Mouse (Mus musculus) heart, postnatal 10 days (tissue): ENCODE data around the gene Igfbpl1. TPM values are rescaled to one million over a fixed set of nuclear protein-coding genes. Genes with fewer than 3 reads are reported as not detected.

Experiments
- DNase-seq, 2 experiments: peaks; one replicate each; pipeline ENCODE4 v3.0.0; 2021
- intact Hi-C: fragments of 180-260 bp; cut with DNase I; formaldehyde crosslinking; loops from one replicate; pipeline ENCODE4 v1.15.1; 2025
- total RNA-seq, 2 experiments: library from RNA; stranded (reverse); gene quantifications; 2 replicates each; pipeline ENCODE4 v1.2.3; 2021

Igfbpl1 gene
- total RNA-seq, 2 experiments from 2014 or later, result 2.6 to 3.8 TPM

DNA sequence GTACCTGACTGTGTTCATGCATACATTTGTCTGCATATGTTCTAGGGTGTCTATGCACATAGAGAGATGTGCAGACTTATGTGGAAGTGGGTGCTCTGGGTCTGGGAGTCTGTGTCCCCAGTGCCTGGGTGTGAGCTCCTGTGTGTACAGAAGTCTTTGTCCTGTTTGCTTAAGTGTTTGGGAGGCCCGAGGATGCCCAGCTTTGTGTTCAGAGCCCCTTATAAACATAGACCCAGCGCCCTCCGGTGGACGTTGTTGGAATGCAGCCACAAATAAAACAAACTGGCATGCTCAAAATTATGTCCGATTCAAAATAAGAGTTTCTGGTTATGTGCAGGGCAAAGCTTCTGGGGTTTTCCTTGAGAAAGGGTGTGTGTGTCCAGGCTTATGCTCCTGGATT is 55.1 kb downstream of the Igfbpl1 start:
- DNase-seq, result peak; percentile 46 to 75
- intact Hi-C loops, result loop anchor here (2.0 to 5.0 kb wide), 4 partner anchors 43 to 489 kb away; no protein-coding TSS in a partner anchor

DNA sequence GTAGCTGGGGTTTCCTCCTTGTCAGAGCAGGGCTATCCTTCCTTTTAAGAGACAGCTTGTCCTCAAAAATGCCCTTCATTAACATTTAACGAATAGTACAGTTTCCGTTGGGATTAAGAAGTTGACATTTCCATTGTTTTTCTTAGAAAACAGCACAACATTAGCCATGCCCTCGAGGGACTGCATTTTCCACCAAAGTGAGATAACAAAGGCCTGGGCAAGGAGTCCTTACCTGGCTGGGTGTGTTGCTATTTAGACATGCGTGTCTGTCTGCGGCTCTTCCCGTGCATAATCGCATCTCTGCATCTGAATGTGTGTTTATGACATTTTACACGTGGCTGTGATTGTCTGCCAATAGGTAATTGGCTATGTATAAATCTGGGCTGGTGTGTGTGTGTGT is 55.5 kb downstream of the Igfbpl1 start:
- DNase-seq, result no peak
- intact Hi-C loops, result loop anchor here (2.0 to 5.0 kb wide), 4 partner anchors 42 to 489 kb away; no protein-coding TSS in a partner anchor

DNA sequence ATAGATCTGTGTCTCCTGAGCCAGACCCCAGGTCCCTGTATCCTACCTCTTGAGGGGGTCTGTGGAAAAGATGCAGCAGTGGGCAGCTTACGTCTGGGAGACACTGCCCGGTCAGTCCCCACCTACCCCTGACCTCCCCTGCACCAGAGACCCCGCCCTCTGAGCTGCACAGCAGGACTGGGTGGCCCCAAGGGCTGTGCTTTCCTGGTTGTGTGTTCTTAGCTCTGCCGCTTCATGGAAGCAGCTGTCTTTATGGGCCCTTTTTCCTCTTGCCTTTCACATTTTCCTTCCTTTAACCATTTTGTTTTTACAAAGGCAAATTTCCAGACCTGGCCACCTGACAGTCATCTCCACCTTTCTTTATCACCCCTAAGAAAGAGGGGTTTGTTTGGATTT is 56.1 kb downstream of the Igfbpl1 start:
- no peak for DNase-seq
- intact Hi-C loops, result loop anchor here (2.0 to 5.0 kb wide), 4 partner anchors 42 to 488 kb away; no protein-coding TSS in a partner anchor

DNA sequence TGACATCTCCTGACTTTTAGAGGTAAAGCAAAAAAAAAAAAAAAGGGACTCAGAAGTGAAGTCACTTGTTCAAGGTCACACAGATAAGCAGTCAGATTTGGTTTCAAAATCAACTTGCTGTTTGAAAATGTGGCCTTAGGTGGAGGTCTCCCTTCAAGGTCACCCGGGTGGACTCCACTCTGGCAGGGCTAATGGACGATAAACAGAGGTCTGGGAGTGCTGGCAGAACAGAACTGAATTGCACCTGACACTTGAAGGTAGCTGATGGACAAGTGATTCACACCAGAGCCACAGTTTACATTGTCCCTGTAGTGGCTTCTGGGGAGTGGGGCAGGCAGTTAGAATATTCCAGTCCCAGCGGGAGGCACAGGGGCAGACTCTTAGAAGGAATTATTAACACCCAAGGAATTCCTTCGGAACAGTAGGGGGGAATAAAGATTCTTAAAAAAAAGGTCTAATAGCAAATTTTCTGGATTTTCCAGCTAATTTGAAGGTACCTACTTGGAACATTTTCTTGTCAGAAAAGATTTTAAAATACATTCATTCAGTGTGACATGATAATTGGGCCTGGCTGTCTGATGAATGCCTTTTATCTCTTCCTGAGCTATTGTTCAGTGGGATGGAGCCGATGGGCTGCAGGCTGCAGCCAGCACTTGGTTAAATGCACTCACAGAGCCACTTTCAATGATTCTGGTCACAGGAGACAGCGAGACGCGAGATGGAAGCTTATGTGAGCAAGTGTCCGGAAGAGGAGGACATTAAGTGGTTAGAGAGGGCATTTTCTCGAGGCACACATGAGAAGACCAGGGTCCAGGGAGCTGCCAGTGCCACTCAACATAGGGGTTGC is 56.7 kb downstream of the Igfbpl1 start:
- intact Hi-C loops, result loop anchor here (2.0 to 5.0 kb wide), 4 partner anchors 41 to 488 kb away; no protein-coding TSS in a partner anchor
- no peak for DNase-seq

DNA sequence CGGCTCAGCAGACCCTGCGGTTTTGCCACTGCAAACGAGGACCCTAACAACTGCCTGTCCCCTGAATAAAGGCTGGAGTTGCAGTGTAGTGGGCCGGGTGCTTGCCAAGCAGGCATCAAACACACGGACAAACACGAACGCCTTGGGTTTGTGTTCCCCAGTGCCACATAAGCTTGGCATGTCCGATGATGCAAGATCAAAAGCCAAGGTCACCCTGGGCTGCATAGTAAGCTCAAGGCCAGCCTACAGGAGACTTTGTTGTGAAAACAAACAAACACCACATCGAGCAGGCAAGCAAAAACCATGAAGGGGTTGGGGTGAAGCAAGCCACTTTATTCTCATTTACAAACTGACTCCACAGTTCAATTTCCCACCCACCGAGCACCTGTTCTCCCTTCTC is 57.6 kb downstream of the Igfbpl1 start:
- no peak for DNase-seq
- intact Hi-C loops, result no loop called here

DNA sequence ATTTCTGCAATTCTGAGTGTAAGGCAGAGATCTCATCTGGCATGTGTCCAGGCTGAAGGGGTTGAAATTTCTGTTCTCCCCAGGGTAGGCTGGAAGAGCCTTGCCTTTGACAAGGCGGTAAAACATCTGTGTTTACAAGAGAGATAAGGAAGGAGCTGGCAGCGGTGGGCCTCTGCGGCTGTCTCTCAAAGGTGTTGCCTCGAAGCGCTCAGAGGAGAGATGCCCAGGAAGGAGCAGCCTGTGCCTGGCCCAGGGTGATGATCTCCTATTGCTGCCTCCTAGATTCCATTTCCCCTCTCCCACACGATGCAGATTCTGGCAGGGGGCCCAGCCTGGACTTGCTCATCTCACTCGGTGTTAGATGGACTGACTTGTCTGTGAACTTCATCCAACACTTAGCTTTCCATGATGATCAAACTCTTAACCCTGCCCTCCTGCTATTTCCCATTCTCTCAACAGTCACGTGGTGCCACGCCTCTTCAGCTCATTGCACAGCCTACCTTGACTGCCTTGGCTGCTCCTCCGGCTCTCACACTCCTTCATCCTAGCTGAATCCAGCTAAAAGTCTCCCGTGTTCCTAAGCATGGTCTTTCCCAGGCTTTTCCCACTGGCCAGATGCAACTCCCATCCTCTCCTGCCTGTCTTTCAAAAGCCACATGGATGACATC is 58.7 kb downstream of the Igfbpl1 start:
- peak in 1 of 2 experiments; percentile 59 for DNase-seq

DNA sequence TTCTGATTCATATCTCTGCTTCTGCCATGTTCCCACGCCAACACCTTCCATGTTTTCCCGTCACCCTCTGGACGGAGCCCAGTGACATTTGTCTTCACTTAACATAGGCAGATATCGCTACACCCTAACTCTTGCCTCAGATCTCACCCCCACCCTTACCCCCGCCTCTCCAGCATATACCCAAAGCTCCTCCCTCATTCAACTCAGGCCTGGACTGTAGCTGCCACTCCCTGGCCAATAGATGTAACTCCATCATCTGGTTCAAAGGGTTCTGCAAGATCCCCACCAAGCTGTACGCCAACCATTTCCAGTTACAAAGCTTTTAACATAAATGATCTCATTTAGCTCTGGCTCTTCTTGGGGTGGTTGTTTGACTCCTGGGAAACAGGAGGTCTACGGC is 59.9 kb downstream of the Igfbpl1 start:
- DNase-seq, result no peak
- intact Hi-C loops, result no loop called here

More for the DNA sequence above, 58.7 kb downstream of the Igfbpl1 start:
- intact Hi-C loops, result no loop called here

DNA sequence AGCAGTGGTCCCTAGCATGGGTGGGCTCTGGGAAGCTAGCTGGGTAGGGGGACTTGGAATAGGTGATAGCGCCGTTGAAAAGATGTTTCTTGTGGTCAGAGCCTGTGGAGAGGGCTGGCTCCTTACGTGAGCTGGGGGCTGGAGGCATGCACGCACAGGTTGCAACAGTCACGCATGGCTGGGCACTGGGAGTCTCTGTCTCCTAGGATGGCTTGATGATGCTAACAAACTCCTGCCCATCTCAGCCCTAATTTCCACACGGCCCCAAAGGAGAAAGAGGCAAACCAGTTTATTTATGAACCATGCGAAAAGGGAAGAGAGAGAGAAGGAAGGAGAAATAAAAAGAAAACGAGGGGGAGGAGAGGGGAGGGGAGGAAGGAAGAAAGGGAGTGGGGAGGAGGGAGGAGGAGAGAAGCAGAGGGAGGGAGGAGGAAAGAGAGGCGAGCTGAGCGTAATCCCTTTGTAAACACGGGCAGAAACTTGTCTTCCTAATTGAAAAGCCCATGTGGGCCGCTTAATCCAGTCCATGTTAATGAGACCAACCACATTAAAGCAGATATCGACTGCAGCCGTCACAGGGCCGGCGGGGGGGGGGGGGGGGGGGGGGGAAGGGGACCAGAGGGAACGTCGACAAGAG is 61.0 kb downstream of the Igfbpl1 start:
- intact Hi-C loops, result no loop called here
- DNase-seq, result no peak

DNA sequence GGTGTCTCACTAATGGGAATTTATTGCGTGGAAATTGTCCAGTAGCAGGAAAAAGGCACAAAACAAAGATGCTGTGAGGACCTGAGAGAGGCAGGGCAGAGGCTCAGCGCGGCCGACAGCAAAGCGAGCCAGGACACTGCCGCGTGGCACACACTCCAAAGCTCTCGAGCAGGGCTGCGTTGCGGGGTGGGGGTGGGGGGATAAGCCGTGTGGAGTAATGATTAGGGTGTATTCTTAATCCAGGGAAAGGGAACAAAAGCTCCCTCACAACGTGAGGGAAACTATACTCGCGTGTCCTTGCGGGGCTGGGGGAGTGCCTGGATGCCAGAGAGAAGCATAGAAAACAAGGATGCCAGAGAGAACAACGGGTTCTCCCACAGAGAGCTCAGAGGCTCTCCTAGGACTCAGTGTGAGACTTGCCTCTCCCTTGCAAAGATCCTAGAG is 61.6 kb downstream of the Igfbpl1 start:
- no peak for DNase-seq
- intact Hi-C loops, result no loop called here

DNA sequence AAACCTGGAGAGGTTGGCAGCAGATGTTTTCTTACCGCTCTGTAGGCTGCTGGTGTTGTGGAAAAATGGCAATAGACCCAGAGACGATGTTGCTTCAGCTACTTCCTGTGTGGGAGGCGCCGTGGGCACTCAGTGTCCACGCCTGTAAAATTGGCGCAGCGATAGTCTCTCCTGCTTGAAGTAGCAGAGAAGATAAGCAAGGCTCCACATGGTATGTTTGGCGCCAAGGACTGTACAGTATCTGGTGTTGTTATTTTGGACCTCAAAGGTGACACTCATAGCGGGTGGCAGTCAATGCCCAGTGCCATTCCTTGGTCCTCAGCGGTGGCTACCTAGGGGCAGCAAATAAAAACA is 62.6 kb downstream of the Igfbpl1 start:
- intact Hi-C loops, result no loop called here
- DNase-seq, result peak; percentile 44 to 67

DNA sequence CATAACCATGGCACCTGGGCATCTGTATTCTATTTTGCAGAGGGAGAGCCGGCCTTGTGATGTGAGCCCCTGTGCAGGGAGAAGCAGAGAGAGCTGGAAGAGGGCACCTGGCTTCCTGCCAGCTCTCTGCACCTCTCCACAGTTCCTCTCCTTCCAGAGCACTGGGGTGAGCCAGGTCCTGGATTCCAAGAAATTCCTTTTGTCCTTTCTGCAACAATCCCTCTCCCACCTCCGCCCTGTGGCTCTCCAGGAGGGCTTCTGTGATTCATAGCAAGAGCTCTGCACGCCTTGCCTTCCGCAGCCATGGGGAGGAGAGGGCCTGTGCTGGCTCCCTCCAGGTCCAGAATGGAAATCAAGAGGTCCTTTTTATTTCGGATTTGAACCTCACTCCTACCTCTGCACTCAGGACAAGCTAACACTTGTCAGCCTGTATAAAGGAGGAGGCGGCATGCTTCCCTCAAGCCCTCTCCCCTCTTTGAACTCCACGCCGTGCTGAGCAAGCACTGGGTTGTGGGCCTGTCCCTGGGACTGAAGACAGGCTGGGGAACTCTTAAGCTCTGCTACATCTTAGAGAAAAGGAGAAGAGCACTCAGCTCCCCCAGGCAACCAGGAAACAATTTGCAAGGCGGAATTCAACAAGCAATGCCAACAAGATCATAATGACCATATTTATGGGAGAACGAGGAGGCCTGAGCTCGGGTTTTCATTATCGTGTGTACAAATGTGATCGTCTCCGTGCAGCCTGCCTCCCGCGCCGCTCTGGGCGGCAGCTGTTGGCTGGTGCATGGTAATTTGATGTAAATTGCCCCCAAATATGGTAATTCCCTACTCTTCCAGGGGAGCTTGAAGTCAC is 63.2 kb downstream of the Igfbpl1 start:
- peak; percentile 35 to 47 for DNase-seq
- intact Hi-C loops, result no loop called here

DNA sequence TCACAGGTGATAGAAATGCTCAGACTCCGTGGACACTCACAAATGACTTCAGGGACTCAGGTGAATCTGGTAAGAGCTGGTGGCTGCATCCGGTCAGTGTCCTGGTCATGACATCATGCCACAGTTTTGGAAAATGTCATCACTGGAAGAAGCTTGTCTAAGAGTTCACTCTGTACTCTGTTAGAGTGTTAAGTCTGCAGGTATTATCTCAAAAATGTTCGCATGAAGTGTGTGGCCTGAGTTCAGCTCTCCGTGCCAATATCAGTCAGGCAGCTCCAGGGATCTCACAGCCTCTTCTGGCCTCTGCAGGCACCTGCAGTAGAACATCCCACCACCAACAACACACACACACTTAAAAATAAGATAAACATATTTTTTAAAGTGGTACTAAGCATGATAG is 64.1 kb downstream of the Igfbpl1 start:
- intact Hi-C loops, result no loop called here

More for the DNA sequence above, 64.1 kb downstream of the Igfbpl1 start:
- peak; percentile 38 to 63 for DNase-seq

Other genes starting within 250 kb of the Igfbpl1 start
- gene Aldh1b1, start 27.9 kb downstream of the Igfbpl1 start, total RNA-seq, result 10 to 100 TPM; 44.4 to 45.5 TPM
- gene Stra6l, start 21.7 kb upstream of the Igfbpl1 start, total RNA-seq, result not detected
- gene Ccdc180, start 63.4 kb upstream of the Igfbpl1 start, total RNA-seq, result not detected
- gene Tdrd7, start 138.4 kb upstream of the Igfbpl1 start, total RNA-seq, result 10 to 100 TPM; 16.9 to 18.5 TPM
- gene Tmod1, start 212.0 kb upstream of the Igfbpl1 start, total RNA-seq, result 100 to 1,000 TPM; 263 to 279 TPM